Mouse (Mus musculus) liver, postnatal 0 days (tissue): ENCODE results near the gene Cav3.

Experiments used
- CTCF ChIP-seq: sonication (generic); IDR thresholded peaks from 2 replicates; pipeline ENCODE4 v1.5.1; 2016; ENCODE audit warnings: antibody characterized with exemption, low read depth
- EP300 ChIP-seq: IDR thresholded peaks from 2 replicates; pipeline ENCODE4 v1.6.1; 2016; ENCODE audit warnings: antibody characterized with exemption, low read depth, mild to moderate bottlenecking

DNA sequence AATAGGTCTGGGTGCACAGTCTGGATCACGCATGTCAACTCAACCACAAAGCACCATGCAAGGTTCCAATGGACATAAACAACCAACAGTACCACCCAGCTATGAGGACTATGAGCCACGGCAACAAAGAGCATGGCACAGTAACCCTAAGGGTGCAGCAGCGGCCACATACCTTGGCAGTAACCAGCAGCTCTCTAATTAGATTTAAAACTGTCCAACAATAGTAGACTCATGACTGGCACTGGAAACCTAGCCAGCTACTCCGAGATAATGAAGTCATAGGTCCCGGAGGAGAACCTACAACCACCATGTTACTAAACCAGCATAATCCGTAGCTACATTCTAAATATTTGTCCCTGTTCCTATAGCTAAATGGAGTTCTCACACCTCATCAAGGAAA lies 55.3 kb downstream of the Cav3 start:
- TF ChIP-seq EP300 = no peak
- TF ChIP-seq CTCF = no peak
